Mouse (Mus musculus): ENCODE results near the gene Klk7.

The Klk7 gene

GRCm38 (mm10) chr7:43797844-43798462 lies 13.1 kb upstream of the Klk7 start:
- DNase-seq: no peak

- DNase-seq: no peak
Observed at GRCm38 (mm10) chr7:43799876-43800275, 11.2 kb upstream of the Klk7 start.

- no peak for DNase-seq
Observed at GRCm38 (mm10) chr7:43815211-43815610, 4.1 kb downstream of the Klk7 start.

GRCm38 (mm10) chr7:43816746-43817145 lies 5.7 kb downstream of the Klk7 start:
- DNase-seq: no peak

- no peak for DNase-seq
Observed at GRCm38 (mm10) chr7:43821581-43821980, 10.5 kb downstream of the Klk7 start.

- DNase-seq: no peak
Observed at GRCm38 (mm10) chr7:43824199-43824598, 13.1 kb downstream of the Klk7 start, which contains the start of gene Klk6. TSS of gene Klk6 (plus strand) at chr7:43824499.

- DNase-seq: no peak
Observed at GRCm38 (mm10) chr7:43826056-43826455, 15.0 kb downstream of the Klk7 start.

GRCm38 (mm10) chr7:43827706-43828105 lies 16.6 kb downstream of the Klk7 start:
- DNase-seq: no peak

- DNase-seq: no peak
Observed at GRCm38 (mm10) chr7:43829006-43829405, 17.9 kb downstream of the Klk7 start.

- DNase-seq: no peak
Observed at GRCm38 (mm10) chr7:43841701-43842100, 30.6 kb downstream of the Klk7 start, which contains the start of gene Klk5. TSS of gene Klk5 (plus strand) at chr7:43841971.

GRCm38 (mm10) chr7:43843801-43844200 lies 32.7 kb downstream of the Klk7 start:
- no peak for DNase-seq

- DNase-seq: no peak
Observed at GRCm38 (mm10) chr7:43851616-43852015, 40.5 kb downstream of the Klk7 start.

- DNase-seq: no peak
Observed at GRCm38 (mm10) chr7:43854642-43855380, 43.7 kb downstream of the Klk7 start.

GRCm38 (mm10) chr7:43855709-43856108 lies 44.6 kb downstream of the Klk7 start:
- DNase-seq: no peak

GRCm38 (mm10) chr7:43856307-43856706 lies 45.2 kb downstream of the Klk7 start:
- DNase-seq: no peak

- no peak for DNase-seq
Observed at GRCm38 (mm10) chr7:43857501-43857900, 46.4 kb downstream of the Klk7 start.

GRCm38 (mm10) chr7:43860411-43860810 lies 49.3 kb downstream of the Klk7 start:
- DNase-seq: no peak
